Mouse (Mus musculus): Measurements from ENCODE around the gene Ube3b.

Ube3b gene

GRCm38 (mm10) chr5:114423961-114424360, 43.6 kb downstream of the Ube3b start:
- DNase-seq (ENCODE audit: low read depth): no peak

- no peak for DNase-seq (ENCODE audit: low read depth)
Measured at GRCm38 (mm10) chr5:114426732-114427131, 46.3 kb downstream of the Ube3b start.

- no peak for DNase-seq (ENCODE audit: low read depth)
Measured at GRCm38 (mm10) chr5:114428621-114429020, 48.2 kb downstream of the Ube3b start.

- no peak for DNase-seq (ENCODE audit: low read depth)
Measured at GRCm38 (mm10) chr5:114429781-114430180, 49.4 kb downstream of the Ube3b start.

DNA sequence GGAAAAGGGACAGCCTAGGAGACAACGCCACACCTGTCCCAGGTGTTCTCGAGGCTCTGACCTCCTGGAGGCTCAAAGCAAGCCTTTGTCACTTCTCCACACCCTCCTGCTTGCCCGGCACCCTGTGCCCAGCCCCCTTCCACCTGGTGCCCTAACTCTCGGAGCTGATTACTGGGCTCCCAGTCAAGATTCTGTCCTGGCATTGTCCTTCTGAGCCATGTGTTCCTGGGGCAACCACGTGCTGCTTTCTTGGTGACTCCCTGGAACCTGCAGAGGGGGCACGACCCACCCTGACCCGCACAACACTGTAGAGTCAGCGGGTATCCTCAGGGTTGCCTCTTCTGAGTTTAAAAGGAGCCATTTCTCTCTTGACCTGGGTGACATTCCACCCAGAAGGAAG, 54.0 kb downstream of the Ube3b start:
- DNase-seq (ENCODE audit: low read depth): no peak

DNA sequence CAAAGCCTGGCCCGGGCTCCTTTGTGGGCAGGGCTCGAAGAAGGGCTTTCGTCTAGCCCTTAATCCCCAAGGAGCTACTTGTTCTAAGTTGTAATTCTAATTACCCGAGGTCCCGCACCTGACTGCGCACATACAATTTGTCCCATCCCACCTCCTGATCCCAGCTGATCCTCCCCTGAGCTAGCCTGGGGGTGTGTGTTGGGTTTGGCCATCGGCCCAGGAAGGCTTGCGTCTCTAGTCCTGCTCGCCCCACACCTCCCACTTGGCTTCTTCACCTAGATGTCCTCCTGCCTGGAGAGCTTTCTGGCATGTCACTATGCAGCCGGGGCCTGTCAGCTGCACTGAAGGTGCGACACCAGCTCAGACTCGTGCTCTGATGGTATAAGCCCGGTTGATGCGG, 55.2 kb downstream of the Ube3b start:
- no peak for DNase-seq (ENCODE audit: low read depth)

- peak; percentile 98 for DNase-seq (ENCODE audit: low read depth)
Measured at GRCm38 (mm10) chr5:114443566-114444367, 63.4 kb downstream of the Ube3b start, which contains the start of the genes Mmab and Mvk. Gene Mmab, minus strand, starts transcription at chr5:114444060. Gene Mvk, plus strand, starts transcription at chr5:114444269.

- DNase-seq (ENCODE audit: low read depth): no peak
Measured at GRCm38 (mm10) chr5:114444368-114444692, 63.9 kb downstream of the Ube3b start.

DNA sequence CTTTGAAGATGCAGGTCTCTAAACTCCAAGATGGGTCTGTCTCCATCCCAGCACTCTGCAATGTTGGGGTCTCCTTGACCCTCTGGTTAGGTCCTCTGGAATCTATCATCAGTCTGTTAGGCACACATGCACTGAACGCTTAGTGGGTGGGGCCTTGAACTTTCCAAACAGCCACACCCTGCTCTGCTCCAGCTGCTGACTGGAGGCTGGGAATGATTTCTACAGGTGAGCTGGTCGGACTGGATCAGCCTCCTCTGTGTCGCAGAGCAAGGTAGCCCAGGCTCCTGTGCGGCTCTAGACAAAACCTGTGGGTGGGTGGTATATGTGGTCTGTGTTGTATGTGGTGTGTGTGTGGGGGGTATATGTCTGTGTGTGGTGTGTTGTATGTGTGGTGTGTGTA, 68.6 kb downstream of the Ube3b start:
- no peak for DNase-seq (ENCODE audit: low read depth)

DNA sequence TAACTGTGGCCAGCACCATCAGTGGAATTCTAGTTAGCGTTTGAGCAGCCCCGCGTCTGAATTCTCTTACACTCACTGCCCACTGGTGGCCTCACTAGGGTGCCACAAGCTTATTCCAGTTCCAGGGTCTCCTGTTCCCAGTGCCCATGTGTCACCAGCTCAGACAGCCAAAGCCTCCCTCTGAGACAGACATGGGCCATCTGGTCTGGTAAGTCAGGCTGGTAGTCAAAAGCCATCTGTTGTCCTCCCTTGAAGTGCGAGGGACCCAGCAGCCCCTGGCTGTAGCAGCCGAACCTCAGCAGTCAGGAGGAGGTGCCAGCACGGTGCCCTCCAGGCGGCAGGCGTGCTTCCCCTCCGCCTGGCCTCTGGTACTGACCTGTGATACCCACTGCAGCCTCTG, 75.9 kb downstream of the Ube3b start:
- DNase-seq (ENCODE audit: low read depth): no peak

- no peak for DNase-seq (ENCODE audit: low read depth)
Measured at GRCm38 (mm10) chr5:114456995-114457605, 76.7 kb downstream of the Ube3b start.

DNA sequence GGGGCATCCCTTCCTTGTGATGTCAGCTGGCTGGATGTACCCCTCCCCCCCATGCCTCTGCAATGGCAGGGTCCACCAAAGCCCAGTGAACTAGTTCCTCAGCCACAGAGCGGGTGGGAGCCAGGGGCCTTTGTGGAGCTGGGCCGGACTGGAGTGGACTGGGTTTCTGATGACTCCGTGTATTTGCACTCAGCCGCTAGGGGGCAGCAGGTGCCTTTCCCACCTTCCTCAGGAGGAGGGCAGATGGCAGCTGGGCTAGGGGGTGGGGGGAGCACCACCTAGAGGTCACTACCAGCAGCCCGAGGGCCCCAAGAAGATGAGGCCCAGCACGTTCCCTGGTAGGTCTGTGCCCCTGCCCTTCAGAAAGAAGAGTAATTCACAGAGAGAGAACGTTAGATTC, 80.8 kb downstream of the Ube3b start:
- peak; percentile 85 for DNase-seq (ENCODE audit: low read depth)

- DNase-seq (ENCODE audit: low read depth): no peak
Measured at GRCm38 (mm10) chr5:114462067-114463040, 81.9 kb downstream of the Ube3b start.

- no peak for DNase-seq (ENCODE audit: low read depth)
Measured at GRCm38 (mm10) chr5:114464561-114464960, 84.2 kb downstream of the Ube3b start.

DNA sequence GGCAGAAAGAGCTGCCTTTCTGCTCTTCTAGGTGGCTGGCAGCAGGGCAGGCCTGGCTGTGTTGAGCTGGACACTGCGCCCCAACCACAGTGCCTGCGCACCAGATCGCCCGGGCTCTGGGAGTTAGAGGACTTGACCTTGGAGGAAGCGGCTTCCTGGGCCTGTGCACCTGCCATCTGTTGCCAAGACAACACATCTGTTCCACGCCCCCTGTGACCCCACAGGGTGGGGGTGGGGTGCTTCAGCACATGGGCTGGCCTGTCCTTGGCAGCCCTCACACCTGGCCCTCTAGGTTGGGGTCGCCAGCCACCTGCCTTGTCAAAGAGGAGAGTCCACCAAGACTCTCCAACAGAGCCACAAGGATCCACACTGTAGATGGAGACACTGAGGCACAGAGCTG, 85.2 kb downstream of the Ube3b start:
- DNase-seq (ENCODE audit: low read depth): no peak

DNA sequence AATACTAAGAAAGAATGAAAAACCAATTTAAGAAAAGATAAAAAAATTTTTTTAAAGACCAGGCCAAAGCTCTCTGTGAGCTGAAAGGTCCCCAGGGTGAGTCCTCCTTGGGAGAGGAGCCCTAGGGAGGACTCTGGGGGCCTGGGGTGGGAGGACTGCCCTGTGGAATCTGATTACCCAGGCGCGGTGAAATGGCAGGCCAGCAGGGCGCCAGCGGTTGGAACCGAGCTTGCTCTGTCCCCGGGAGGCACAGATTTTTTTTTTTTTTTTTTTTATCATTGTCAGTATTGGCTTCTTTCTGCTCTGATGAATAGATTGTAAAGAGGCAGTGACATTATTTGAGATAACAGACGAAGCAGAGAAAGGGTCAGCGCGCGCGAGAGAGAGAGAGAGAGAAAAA, 86.6 kb downstream of the Ube3b start:
- DNase-seq (ENCODE audit: low read depth): no peak

DNA sequence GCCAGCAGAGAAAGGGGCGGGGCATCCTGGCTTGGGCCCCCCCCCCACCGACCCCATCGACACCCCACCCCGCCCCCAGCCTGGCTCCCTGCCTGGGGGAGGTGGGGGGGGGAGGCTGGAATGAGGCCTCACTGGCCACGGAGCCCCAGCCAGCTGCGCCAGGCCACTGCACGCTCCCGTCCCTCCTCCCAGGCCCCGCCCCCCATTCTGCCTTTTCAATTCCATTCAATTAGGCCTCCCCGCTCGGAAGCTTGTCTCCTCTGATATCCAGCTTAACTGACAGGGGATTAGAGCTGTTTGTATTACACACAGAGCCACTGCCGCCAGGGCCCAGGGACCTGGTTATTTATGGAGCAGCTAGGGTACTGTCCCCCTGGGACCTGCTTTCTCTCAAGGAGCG, 87.0 kb downstream of the Ube3b start:
- peak; percentile 55 for DNase-seq (ENCODE audit: low read depth)

DNA sequence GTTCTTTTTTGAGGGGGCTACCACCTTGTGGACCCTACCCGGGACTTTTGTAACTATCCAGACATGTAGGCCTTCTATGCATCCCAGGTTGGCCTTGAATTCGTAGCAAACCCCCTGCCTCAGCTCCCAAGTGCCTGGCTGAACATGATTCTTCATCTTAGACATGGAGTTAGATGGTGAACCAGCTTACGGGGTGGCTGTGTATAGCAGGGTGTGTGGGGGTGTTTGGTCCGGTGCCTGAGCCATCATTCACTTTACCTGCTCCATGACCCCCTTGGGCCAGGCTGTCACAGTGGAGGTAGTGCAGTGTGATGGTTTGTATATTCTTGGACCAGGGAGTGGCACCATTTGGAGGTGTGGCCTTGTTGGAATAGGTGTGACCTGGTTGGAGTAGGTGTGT, 87.6 kb downstream of the Ube3b start:
- no peak for DNase-seq (ENCODE audit: low read depth)

GRCm38 (mm10) chr5:114470359-114470758, 90.0 kb downstream of the Ube3b start:
- DNase-seq (ENCODE audit: low read depth): no peak

Data from NIH3T3 (cell line).